Mouse (Mus musculus) kidney, adult 8-10 months (tissue): ENCODE data around the gene F11.

Experiments
- DNase-seq, 2 experiments: peaks; one replicate each; pipeline ENCODE4 v3.0.0; 2022

F11 gene

GRCm38 (mm10) chr8:45261920-45262319 is at the start of gene F11:
F11 (minus strand) TSS chr8:45262031.
- DNase-seq: no peak

GRCm38 (mm10) chr8:45310967-45311366 is 49.1 kb upstream of the F11 start:
- no peak for DNase-seq

DNA sequence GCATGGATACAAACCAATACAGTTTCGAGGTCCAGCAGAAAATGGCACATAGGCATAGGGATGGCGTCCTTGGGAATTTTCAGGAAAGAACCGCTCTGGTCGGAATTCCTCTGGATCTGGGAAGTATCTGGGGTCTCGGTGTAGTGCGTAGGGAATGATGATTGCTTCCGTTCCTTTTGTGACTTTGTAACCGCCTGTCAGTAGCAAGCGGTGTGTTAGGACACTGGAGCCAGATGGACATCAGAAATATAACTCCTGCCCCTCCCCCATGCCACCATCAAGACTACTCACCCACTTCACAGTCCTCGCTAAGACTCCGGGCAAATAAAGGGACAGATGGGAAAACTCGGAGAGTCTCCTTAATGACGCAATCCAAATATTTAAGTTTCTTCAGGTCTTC is 46.5 kb upstream of the F11 start, which contains the start of gene Gm45753:
Gene Gm45753 (minus strand): TSS at position 101 of the 400 bp plus-strand sequence.
- DNase-seq: no peak

DNA sequence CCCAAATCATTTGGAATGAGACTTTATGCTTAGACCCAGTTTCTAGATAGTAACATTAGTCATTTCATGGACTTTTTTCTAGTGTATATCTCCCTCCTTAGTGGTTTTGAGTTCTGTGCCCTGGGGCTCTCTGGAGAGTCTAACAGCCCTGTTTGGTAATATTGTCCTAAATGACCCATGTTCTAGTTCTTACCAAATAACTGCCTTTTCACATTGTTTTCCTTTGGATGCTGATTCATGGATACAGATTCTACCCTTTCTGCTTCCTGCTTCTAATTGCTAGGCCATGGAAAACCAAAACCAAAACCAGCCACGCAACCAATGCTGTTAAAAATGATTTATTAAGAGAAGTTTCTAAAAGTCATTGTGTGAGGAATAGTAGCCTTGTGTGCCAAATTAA is 43.6 kb upstream of the F11 start:
- DNase-seq: no peak

DNA sequence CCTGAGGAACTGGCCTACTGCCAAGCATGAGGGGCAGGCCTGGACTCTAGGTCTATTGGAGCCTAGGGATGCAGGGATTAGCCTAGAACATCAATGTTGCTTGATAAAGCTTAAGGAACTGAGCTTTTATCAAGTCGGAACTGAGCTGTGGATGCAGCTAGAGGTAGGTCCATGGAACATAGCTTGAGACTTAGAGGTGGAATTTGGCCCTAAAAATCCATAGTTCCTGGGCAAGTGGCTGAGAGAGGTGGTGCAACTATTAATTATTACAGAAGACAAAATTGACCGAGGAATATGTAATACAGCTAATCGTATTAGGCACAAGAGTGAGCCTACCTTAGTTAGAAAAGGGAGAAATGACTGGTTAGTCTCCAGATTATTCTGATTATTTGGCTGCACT is 42.5 kb upstream of the F11 start:
- no peak for DNase-seq

DNA sequence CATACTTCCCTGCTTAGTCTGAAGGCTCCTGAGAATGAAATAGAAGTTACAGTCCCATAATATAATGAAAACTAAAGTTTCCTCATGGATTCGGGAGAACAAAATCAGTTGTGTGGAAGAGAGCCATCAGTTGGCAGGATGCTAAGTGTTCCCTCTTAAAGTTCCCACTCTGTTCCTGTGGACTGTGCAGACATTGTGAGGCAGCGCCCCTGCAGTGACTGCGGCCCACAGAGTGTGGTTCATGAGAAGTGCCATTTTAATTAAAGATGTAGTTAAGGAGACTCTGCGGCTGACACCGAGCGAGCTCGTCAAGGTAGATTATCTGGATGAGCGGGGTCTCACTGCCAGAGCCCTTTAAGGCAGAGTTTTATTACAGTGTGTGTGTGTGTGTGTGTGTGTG is 40.6 kb upstream of the F11 start:
- DNase-seq: no peak

- DNase-seq: no peak
Measured at GRCm38 (mm10) chr8:45295276-45295675, 33.4 kb upstream of the F11 start.

DNA sequence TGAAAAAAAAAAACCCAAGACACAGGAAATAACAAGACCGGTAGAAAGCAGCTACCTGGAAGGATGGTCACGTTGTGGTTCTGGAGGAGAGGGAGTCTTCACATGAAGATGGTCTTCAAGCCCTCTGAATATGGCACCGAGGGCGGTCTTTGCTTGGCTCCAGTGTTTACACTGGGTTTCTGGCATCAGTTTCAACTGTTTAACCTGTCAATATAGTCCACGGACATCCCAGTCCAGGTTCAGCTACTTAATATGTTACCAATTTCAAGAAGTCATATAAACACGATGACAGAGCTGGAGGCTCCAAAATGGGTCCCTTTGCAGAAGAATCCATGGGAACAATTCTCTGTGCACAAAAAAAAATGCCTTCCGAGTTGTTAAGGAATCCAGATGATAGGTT is 32.9 kb upstream of the F11 start, which contains the start of gene Klkb1:
Gene Klkb1 (minus strand): TSS at position 173 of the 400 bp plus-strand sequence.
- no peak for DNase-seq

DNA sequence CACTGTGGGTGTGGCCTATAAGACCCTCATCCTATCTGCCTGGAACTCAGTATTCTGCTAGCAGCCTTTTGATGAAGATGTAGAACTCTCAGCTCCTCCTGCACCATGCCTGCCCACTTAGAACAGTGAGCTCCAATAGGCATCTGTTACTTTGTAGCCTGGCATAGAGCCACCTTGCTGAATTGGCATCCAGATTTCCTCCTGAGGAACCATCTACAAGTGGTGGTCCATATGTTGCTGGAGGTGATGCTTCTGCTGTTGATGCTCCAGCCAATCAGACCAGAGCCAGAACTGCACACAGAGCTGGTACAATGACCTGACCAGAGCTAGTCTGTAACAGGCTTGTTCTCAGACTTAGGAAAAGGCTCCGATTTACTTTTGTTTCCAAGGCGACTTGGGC is 30.0 kb upstream of the F11 start:
- DNase-seq: no peak

DNA sequence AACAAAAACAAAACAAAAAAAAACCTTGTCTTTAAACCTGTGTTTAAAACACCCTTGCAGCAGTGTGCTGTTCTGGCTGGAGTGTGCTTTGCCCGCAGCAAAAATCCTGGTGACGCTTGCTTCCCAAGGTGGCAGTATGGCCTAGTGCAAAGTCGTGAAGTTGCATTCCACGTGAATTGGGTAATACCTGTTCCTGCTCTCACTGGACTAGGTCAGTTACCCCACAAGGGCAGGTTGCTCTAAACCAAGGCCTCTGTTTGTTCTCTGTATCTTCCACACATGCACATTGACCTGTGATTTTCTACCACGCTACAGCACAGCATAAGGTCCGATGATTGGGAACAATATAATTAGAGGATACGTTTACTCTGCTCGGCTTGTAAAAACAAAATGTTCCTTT is 19.8 kb upstream of the F11 start:
- peak; percentile 7 to 20 for DNase-seq

GRCm38 (mm10) chr8:45277453-45277852 is 15.6 kb upstream of the F11 start:
- DNase-seq: no peak

GRCm38 (mm10) chr8:45274317-45274716 is 12.5 kb upstream of the F11 start:
- no peak for DNase-seq

DNA sequence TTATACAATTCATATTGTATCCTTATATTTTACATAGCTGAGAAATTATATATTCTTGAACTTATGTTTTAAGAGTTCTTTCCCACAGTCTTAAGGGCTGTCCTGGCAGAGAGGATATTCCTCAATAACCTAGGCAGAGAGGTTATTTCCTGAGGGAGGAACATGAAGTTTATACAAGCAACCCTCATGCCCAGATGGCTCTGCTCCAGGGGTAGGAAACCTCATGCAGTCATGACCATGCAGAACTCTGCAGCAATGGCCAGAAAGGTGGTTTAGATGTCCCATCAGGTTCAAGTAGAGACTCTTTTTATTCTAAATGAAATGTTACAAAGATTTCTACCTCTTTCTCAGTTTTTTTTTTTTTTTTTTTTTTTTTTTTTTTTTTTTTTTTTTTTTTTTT is 7.2 kb upstream of the F11 start:
- no peak for DNase-seq

- no peak for DNase-seq
Measured at GRCm38 (mm10) chr8:45268485-45268884, 6.7 kb upstream of the F11 start.

GRCm38 (mm10) chr8:45267611-45268391 is 6.0 kb upstream of the F11 start:
- no peak for DNase-seq

DNA sequence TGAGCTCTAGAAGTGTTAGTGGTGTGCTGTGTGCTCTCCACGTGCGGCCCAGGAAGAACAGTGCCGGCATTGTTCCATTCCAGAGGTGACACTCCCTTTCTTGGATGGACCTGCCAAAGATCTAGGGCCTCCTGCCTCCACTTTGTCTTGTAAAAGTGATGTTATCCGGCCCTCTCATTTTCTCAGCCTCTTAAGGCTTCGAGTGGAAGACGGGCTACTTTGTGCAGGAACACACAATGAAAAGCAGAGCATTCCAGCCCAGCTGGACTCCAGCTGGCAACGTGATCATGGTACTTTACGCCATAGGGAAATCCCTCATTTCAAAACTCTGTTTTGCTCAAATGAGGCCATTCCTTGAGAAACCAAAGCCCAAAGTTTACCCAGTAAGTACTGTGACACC is 5.2 kb upstream of the F11 start:
- DNase-seq: no peak

DNA sequence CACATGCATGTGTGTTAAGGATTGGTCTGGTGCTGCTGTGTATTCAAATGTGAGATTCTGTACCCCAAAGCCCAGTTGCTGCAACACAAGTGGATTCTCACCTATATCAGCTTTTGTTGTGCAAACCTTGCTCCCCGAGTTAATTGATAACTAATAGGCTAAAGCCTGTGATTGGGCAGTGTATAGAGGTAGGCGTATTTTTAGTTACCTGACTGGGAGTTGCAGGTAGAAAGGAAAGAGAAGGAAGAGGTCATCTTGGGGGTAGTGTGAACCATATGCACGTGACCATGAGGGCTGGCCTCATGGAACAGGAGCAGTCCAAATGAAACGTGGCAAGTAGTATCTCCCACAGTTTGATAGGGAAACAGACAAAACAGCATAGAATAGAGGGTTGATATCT is 3.1 kb upstream of the F11 start:
- DNase-seq: no peak

DNA sequence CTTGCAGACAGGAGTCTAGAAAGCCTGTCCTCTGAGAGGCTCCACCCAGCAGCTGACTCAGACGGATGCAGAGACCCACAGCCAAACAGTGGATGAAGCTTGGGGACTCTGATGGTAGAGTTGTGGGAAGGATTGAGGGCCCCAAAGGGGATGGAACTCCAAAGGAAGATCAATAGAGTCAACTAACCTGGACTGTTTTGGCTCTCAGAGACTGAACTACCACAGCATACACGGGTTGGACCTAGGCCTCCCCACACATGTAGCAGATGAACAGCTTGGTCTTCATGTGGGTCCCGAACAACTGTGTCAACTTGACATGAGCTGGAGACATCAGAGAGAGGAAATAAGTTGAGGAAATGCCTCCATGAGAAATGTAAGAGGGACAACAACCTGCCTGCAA is 1.0 kb upstream of the F11 start:
- no peak for DNase-seq

DNA sequence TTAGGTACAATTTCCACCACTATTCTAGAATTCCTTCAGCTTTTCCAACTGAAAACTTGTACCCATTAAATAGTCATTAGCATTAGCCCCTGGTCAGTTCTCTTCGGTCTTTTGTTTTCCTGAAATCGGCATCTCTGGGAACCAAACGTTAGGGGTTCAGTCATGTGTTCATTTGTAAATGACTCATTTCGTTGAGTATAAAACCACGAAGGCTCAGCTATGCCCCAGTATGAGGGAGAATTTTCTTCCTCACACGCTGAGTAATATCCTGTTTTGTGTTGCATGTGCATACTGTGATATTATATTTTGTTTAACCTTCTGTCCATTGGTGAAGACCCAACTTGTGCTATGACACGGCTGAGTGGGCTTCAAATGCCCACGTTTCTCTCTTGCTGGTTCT is 3.4 kb downstream of the F11 start:
- DNase-seq: no peak

DNA sequence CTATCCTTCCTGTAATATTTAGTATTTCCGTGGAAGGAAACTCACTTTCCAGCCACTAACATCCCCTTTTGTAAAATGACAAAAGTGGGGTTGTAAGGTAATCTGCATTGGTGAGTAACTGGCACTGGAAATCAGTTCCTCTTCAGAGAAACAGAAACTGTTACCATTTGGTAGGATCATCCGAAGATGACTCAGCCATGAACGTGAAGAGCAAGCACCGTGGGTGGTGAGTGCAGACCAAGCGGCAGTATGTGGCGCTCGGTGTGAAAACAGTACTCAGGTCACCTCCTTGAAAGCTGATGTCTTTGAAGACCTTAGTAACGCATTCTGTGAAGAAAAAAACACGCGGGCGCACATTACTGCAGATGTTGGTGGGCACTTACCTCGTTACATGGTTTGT is 6.8 kb downstream of the F11 start:
- no peak for DNase-seq

DNA sequence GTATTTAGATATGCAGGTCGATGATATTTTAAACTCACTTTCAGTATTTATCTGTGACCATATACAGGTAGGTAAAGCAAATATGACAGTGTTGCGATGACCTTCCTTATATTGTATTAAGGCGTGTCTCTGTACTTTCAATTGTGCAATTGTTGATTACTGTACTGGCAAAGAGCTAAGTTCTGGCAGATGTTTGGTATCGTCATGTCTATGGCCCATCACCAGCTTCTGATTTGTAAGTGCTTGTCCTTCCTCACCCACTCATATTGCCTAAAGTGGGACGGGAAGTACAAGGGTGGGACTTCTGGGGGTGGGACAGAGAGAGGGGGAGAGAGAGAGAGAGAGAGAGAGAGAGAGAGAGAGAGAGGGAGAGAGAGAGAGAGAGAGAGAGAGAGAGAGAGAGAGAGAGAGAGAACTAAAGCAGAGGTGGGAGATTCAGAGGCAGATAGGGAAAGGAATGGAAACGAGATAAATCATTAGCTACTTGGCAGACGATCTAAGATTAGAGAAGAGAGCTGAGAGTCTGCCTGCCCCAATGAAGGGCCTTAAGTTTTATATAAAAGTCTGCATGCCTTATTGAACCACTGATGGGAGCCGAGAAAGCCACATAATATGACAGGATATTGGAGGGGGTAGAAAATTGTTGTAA is 7.5 kb downstream of the F11 start:
- no peak for DNase-seq

DNA sequence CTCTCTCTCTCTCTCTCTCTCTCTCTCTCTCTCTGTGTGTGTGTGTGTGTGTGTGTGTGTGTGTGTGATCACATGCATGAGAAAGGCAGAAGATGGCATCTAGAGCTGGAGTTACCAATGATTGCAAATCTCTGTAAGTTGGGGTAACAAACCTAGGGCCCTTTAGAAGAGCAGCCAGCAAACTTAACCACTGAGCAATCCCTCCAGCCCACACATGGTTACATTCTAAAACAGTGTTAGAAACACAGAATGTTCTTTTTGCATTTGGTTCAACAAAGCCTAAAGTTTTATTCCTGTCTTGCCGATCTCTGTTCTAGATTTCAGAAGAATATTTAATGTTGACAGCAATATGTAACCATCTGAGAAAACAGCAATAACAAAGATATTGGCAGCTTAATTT is 8.2 kb downstream of the F11 start:
- no peak for DNase-seq

DNA sequence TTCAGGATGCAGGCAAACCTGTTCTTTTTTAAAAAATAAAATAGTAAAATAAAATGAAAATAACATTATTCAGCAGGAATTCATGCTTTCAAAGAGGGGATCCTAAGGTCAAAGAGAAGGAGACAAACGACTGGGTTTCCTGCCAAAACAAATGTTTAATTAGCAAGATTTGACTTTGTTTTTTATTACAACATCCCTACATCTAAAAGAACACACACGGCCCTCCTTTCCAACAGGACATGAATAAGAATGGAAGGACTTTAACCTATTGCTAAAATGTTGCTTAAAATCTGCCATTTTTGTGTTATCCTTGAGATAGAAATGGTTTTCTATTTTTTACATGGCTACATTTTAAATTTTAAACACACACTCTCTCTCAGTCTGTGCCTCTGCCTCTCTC is 8.7 kb downstream of the F11 start:
- DNase-seq: no peak

- DNase-seq: no peak
Measured at GRCm38 (mm10) chr8:45246307-45246706, 15.5 kb downstream of the F11 start.

GRCm38 (mm10) chr8:45239363-45239762 is 22.5 kb downstream of the F11 start:
- no peak for DNase-seq
